Mouse (Mus musculus) bone marrow macrophage, adult 2 months (primary cell): Measurements from ENCODE around the gene Hist1h3e.

Experiments used
- CTCF ChIP-seq: IDR thresholded peaks from 2 replicates; pipeline ENCODE4 v1.5.1; 2012; ENCODE audit warnings: low read depth, mild to moderate bottlenecking, low read length, moderate library complexity
- POLR2A ChIP-seq: IDR thresholded peaks from 2 replicates; pipeline ENCODE4 v1.6.1; 2012; ENCODE audit warnings: mild to moderate bottlenecking, low read depth, low read length, borderline replicate concordance

DNA sequence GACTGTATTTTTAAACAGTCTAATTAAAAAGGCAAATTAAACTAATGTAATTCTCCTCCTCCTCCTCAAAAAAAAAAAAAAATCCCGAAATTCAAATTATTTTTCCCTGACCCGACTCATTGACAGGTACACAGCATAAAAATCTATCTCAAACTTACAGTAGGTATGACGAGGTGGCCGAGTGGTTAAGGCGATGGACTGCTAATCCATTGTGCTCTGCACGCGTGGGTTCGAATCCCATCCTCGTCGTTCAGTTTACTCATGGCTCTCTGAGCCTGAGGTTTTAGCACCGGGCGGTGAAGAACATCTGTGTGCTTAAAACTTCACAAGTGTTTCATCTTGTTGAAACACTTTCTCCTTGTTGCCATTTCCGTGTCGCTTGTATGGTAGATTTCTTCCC, 40.5 kb downstream of the Hist1h3e start:
- no peak for TF ChIP-seq CTCF
- no peak for TF ChIP-seq POLR2A
